Mouse (Mus musculus) retina, adult 2 months (tissue): Measurements from ENCODE around the gene Olfr1238.

ENCODE experiments used
- DNase-seq: peaks from one replicate; pipeline ENCODE4 v3.0.0-alpha.2; 2012; ENCODE audit warnings: low read depth, low spot score

Gene Olfr1238

GRCm38 (mm10) chr2:89409576-89409975 is at the start of gene Olfr1238:
TSS of gene Olfr1238 (minus strand) at chr2:89409676.
- no peak for DNase-seq

GRCm38 (mm10) chr2:89442900-89443299 is 33.4 kb upstream of the Olfr1238 start, which contains the start of gene Olfr1240:
TSS of gene Olfr1240 (minus strand) at chr2:89443000.
- no peak for DNase-seq

DNA sequence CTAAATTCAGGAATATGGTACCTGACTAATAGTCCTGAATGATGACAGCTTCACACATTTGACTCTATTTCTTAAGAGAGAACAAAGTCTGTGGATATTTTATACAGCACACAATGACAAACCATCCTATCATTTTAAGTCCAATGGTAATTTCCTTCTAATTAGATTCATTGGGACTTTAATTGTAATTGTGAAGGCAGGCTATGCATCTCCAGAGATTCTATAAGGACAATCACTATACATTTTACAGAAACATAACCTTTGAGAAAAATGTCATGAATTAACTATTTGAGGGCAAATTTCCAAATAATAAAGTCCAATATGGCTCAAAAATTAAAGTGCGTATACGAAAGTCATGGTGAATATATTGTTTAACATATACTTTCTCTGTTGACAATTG is 10.8 kb upstream of the Olfr1238 start, which contains the start of gene Olfr1239:
Gene Olfr1239 (minus strand): TSS at position 101 of the 400 bp plus-strand sequence.
- no peak for DNase-seq

DNA sequence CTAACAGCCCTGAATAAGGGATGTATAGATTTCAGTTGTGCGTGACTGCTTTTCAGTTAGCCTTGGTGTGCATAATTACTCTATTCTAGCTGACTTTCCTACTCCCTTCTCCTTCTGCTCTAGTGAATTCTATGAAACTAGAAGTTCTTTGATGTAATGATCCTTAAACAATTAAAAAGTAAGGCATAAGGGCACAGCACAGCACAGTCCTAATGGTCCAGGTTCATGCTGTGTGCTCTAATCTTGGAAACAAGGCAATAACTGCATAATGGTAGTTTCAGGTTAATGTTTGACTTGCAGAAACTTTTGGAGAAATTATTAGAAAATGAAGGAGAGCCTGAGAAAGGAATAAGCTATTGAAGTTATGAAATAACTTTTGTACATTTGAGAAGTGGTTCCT is 5.1 kb upstream of the Olfr1238 start:
- no peak for DNase-seq

DNA sequence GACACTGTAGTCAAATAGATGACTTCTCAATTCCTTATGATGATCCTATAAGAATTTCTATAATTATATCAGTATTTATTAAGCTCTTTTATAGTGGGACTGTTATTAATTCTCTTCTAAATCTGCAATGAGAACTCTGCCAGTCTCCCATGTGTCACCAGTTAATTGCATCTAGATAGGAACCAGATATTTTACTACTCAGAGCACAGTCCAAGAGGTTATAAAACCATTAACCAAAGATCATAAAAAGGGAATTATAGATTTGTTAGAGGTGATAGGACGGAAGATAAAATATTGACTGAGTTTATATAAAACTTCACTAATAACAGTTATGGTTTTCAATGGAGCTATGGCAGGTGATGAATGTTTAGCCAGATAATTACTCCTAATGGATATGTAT is 8.6 kb downstream of the Olfr1238 start:
- DNase-seq = no peak

GRCm38 (mm10) chr2:89364765-89365164 is 44.7 kb downstream of the Olfr1238 start, which contains the start of gene Olfr1234:
TSS of gene Olfr1234 (minus strand) at chr2:89364865.
- DNase-seq = no peak
